Mouse (Mus musculus): ENCODE data around the gene Hyal2.
"Not testable (repeated sequence)": the region's sequence is repeated elsewhere in the genome, so short reads cannot be mapped to it uniquely, and the experiment has no call there.

Hyal2 gene

DNA sequence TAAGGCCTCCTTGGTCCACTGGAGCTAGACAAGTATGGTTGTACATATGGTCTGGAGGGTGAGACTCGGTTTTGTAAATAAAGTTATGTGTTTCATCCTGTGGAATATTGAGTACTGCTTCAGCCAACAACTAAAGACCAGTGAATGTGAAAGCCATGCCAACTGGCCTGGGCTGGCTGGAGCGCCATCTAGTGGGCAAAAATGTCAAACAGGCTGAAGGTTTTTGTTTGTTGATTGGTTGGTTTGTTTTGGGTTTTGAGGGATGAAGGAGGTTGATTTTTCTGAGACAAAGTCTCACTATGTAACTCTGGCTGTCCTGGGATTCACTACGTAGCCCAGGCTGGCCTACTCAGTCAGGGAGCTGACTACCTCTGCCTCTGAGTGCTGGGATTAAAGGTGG lies 22.1 kb upstream of the Hyal2 start:
- DNase-seq (ENCODE audit: low spot score) = peak; percentile 78

DNA sequence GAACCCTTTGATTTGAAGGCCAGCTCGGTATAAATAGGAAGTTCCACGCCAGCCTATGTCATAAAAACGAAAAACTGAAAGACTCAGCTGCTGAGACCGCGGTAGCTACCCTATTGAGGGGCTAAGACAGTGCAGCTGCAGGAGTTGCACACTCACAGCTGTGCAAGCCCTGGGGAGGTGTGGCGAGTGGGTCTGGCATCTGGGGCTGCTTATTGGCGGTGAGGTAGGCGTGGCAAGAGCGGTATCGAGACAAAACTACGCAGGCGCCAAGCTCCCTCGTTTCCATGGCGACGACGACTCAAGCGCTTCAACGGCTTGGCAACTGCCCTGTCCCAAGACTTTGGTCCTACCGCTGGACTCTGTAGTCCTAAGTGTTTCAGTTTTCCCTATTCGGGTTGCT lies 20.7 kb upstream of the Hyal2 start, which contains the start of gene Zmynd10:
Gene Zmynd10 (plus strand): TSS at position 273 of the 400 bp plus-strand sequence.
- DNase-seq (ENCODE audit: low spot score) = peak; percentile 88

GRCm38 (mm10) chr9:107547957-107548356 lies 19.8 kb upstream of the Hyal2 start:
- DNase-seq (ENCODE audit: low spot score) = no peak

- no peak for DNase-seq (ENCODE audit: low spot score)
Observed at GRCm38 (mm10) chr9:107548820-107549219, 18.9 kb upstream of the Hyal2 start.

- no peak for DNase-seq (ENCODE audit: low spot score)
Observed at GRCm38 (mm10) chr9:107549297-107550074, 18.3 kb upstream of the Hyal2 start.

GRCm38 (mm10) chr9:107550491-107551116 lies 17.1 kb upstream of the Hyal2 start:
- no peak for DNase-seq (ENCODE audit: low spot score)

DNA sequence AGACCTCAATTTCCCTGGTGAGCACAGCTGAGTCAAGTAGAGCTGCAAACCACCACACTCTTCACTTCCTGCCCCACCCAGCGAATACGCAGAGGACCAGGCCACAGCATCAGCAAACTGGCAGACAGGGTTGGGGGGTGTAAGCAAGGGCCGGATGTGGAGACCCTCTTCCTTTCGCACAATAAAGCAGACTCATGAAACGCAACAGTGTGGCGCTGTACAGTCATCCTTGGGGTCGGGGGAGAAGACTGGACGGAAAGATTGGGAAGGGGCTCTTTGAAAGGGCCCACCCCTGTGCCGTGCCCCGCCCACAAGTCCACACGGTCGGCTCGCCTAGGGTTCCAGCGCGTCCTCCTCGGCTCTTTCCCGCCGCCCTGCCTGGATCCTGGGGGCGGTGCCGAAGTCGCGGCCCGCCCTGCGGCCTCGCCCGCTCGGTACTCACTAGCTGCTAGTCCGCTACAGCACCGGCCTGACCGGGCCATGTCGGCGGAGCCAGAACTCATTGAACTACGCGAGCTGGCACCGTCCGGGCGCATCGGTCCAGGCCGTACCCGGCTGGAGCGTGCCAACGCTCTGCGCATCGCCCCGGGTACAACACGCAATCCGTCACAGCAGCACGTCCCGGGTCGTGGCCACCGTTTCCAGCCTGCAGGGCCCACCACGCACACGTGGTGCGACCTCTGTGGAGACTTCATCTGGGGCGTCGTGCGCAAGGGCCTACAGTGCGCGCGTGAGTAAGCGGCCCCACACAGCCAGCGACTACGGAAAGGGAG lies 16.4 kb upstream of the Hyal2 start, which contains the start of gene Rassf1:
Gene Rassf1 (plus strand): TSS at position 439 of the 773 bp plus-strand sequence.
- DNase-seq (ENCODE audit: low spot score) = no peak

DNA sequence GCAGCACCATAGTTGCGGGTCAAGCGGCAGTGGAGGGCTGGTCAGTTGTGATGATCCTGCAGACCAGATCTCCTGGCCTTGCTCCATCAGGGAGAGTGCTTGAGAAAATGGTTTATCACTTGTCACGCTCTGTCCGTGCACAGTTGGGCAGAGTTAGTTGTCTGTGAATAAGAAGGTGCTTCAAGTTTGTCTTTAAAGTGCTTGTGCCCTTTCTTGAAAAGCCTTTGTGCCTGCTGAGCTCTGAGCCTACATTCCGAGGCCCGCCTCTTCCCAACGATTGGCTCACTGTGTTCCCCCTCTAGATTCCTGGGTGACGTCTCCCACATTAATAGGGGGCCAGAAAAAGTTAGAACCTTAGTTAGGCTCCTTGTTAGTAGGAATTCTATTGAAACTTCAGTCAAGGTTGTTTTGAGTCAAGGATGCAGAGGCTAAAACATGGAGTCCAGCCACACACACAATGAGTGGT lies 15.8 kb upstream of the Hyal2 start:
- no peak for DNase-seq (ENCODE audit: low spot score)

- DNase-seq (ENCODE audit: low spot score) = no peak
Observed at GRCm38 (mm10) chr9:107552690-107553393, 14.9 kb upstream of the Hyal2 start.

GRCm38 (mm10) chr9:107553541-107554318 lies 14.0 kb upstream of the Hyal2 start:
- DNase-seq (ENCODE audit: low spot score) = no peak

DNA sequence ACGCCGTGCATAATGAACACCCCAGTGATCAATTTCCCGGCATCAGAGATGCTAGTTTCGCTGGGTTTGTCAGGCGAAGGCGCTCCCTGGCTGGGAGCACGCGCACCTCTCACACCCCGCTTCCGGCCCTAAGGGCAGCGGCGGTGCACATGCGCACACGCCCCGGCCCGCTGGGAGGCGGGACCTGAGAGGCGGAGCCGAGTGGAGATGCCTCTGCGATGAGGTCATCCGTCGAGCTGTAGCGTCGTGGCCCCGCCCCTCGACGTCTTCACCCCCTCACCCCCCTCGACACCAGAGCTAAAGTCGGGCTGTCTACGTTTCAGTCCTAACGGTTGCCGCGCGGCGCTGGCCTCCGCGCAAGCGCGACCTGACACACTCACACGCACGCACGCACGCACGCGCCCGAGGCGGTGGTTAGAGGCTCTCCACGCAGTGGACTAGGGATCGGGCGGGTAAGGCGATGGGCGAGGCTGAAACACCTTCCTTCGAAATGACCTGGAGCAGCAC lies 13.4 kb upstream of the Hyal2 start:
- DNase-seq (ENCODE audit: low spot score) = peak; percentile 95

DNA sequence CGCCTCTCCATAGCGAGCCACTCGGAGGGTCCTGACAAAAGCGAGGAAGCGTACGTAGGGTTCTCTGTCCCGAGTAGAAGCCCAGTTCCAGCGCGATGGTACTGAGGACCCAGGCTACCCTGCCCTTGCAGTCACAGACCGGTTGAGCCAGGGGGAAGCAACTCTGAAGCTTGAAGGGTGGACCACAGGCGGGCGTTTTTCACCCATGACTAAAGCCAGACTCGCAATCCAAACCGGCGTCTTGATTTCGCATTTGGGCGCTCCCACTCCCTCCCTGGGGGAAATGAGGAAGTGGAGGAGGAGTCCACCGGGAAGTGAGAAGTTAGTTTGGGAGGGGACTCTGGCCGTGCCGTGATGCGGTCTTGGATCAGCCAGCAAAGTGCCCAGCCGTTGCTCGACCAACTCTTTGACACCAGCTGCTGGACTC lies 12.7 kb upstream of the Hyal2 start:
- DNase-seq (ENCODE audit: low spot score) = no peak

DNA sequence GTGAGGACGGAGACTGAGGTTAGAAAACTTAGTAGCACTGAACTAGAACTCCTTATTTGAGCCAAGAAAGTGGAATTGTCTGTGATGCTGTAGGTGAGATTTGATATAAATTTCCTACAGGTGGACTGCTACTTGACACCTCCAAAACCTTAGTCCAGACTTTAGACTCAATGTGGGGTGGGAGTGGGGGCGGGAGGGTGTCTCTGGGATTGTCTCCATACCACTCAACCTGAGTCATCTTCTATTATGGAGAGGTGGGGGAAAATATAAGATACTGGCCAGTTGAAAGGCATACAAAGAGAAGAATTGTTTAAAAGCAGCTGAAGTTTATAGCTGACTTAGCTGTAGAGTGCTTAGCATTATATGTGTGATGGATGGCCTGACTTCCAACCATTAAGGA lies 12.0 kb upstream of the Hyal2 start:
- DNase-seq (ENCODE audit: low spot score) = no peak

GRCm38 (mm10) chr9:107556346-107556745 lies 11.4 kb upstream of the Hyal2 start:
- DNase-seq (ENCODE audit: low spot score) = no peak

DNA sequence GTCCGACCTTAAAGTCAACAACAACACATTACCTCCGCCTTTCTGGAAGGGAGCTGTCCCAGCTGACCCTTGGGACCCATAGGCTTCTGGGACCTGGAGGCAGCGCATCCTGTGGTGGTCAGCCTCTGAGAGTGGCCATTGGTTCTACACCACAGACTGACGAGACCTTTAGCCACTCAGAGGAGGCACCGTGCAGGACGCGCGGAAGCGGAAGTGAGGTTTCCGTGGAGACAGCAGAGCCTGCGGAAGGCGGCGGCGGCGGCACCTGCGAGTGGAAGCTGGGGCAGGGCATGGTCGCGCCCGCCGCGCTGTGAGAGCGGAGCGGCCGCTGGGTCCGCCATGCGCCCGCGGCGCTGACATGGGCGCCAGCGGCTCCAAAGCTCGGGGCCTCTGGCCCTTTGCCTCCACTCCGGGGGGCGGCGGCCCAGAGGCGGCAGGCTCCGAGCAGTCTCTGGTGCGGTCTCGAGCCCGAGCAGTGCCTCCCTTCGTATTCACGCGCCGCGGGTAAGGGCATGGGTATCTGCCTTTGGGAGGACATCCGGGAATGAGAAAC lies 4.6 kb upstream of the Hyal2 start, which contains the start of gene Tusc2:
Gene Tusc2 (plus strand): TSS at position 227 of the 553 bp plus-strand sequence.
- DNase-seq (ENCODE audit: low spot score) = peak; percentile 96

GRCm38 (mm10) chr9:107565556-107565955 lies 2.2 kb upstream of the Hyal2 start:
- DNase-seq (ENCODE audit: low spot score) = not testable (repeated sequence)

- peak; percentile 76 for DNase-seq (ENCODE audit: low spot score)
Observed at GRCm38 (mm10) chr9:107566041-107566709, 1.6 kb upstream of the Hyal2 start.

DNA sequence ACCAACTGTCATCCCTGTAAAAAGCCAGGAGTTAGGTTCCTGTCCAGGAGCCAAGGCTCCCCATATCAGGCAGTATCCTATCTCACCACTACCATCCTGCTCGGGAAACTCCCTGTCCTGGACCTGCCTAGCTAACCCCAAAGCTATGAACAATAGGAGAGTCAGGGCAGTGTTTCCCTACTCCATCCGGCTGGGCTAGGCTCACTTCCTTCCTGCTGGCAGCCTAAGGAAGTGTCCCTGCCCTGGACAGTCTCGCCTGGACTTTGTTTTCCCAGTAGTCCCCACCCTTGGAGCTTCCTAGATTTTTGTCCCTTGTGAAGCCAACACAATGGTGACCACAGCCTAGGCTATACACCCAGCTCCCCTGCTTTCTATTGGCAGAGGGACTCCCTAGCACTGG lies 890 bp upstream of the Hyal2 start:
- no peak for DNase-seq (ENCODE audit: low spot score)

- DNase-seq (ENCODE audit: low spot score) = peak; percentile 87
Observed at GRCm38 (mm10) chr9:107568331-107569261, 851 bp downstream of the Hyal2 start.
